ENCODE assay signal across 17 mouse cellular contexts in genomic region chr1:58353238-58353893, GRCm38 (mm10). TPM values are rescaled to one million over a fixed set of nuclear protein-coding genes. Genes with fewer than 3 reads are reported as not detected.
DNase-seq lines count a peak whose midpoint lies in the region; ATAC-seq lines count a peak whose summit lies in the region.
"Had no signal": no experiment of that assay in that cellular context is flagged by ENCODE, and none has a peak within 500 bp of the region (broad histone marks: within the 10 kb centered on the region; RNA-seq: fewer than 3 reads in every experiment).

No protein-coding gene starts in this region.

- ATAC-seq in intestine, embryonic 16.5 days = peak; percentile 94
- ATAC-seq in liver, embryonic 16.5 days (ENCODE audit: low read depth) = peak; percentile 81
- ATAC-seq in granulocyte monocyte progenitor cell, adult 5-6 weeks (replicated peaks; ENCODE audit: poor library complexity, severe bottlenecking) = no peak
- no peak for ATAC-seq in cerebellum, adult (ENCODE audit: insufficient number of reproducible peaks, low FRiP score, low TSS enrichment)
- ATAC-seq: CD4-positive, CD25-positive, alpha-beta regulatory T cell, adult 4 months; hindbrain, postnatal 0 days had no signal

- no peaks in the 10 kb centered on the region for H3K27me3 ChIP-seq in intestine, embryonic 16.5 days (replicated peaks; ENCODE audit: control insufficient read depth, insufficient read depth, low read length)
- no peaks in the 10 kb centered on the region for H3K27me3 ChIP-seq in liver, embryonic 16.5 days (ENCODE audit: control insufficient read depth, insufficient read depth, low read depth, low read length)
- H3K27me3 ChIP-seq: forebrain, embryonic 12.5 days; midbrain, embryonic 12.5 days; neural tube, embryonic 12.5 days had no signal

- H3K27ac ChIP-seq in intestine, embryonic 16.5 days (ENCODE audit: low read length) = peak overlapping the region; percentile 71
- H3K27ac ChIP-seq in liver, embryonic 16.5 days (ENCODE audit: low read length) = peak overlapping the region; percentile 31
- H3K27ac ChIP-seq: forebrain, embryonic 12.5 days; hindbrain, postnatal 0 days; midbrain, embryonic 12.5 days; neural tube, embryonic 12.5 days had no signal

- H3K4me1 ChIP-seq in intestine, embryonic 16.5 days (ENCODE audit: control insufficient read depth, insufficient read depth, low read length) = 0 out of 2 replicates have a peak, but pooled peaks cover 3% of the 10 kb centered on the region
- H3K4me1 ChIP-seq in liver, embryonic 16.5 days (ENCODE audit: control insufficient read depth, low read depth, low read length) = no peaks in the 10 kb centered on the region
- H3K4me1 ChIP-seq: forebrain, embryonic 12.5 days; midbrain, embryonic 12.5 days; neural tube, embryonic 12.5 days had no signal

- no peak overlapping the region for H3K4me3 ChIP-seq in intestine, embryonic 16.5 days (ENCODE audit: low read length)
- no peak overlapping the region for H3K4me3 ChIP-seq in liver, embryonic 16.5 days (ENCODE audit: low read depth, low read length)
- H3K4me3 ChIP-seq: forebrain, embryonic 12.5 days; midbrain, embryonic 12.5 days; neural tube, embryonic 12.5 days had no signal

- WGBS in intestine, embryonic 16.5 days = 22% methylated on average over 4 of the region's 4 CpGs
- WGBS in liver, embryonic 16.5 days (ENCODE audit: insufficient replicate concordance) = 38% methylated on average over 4 of the region's 4 CpGs

- H3K4me2 ChIP-seq in intestine, embryonic 16.5 days (ENCODE audit: low read depth, low read length) = no peak overlapping the region
- H3K4me2 ChIP-seq in liver, embryonic 16.5 days (ENCODE audit: low read depth, low read length) = no peak overlapping the region
- H3K4me2 ChIP-seq: forebrain, embryonic 12.5 days; midbrain, embryonic 12.5 days; neural tube, embryonic 12.5 days had no signal

- no peaks in the 10 kb centered on the region for H3K9me3 ChIP-seq in intestine, embryonic 16.5 days (ENCODE audit: control insufficient read depth, low read length)
- H3K9me3 ChIP-seq in liver, embryonic 16.5 days (replicated peaks; ENCODE audit: control insufficient read depth, low read length) = no peaks in the 10 kb centered on the region
- H3K9me3 ChIP-seq: forebrain, embryonic 12.5 days; midbrain, embryonic 12.5 days; neural tube, embryonic 12.5 days had no signal

- H3K36me3 ChIP-seq in intestine, embryonic 16.5 days (ENCODE audit: control insufficient read depth, insufficient read depth, low read length) = no peaks in the 10 kb centered on the region
- H3K36me3 ChIP-seq in liver, embryonic 16.5 days (ENCODE audit: control insufficient read depth, insufficient read depth) = no peaks in the 10 kb centered on the region
- H3K36me3 ChIP-seq: forebrain, embryonic 12.5 days; midbrain, embryonic 12.5 days; neural tube, embryonic 12.5 days had no signal

- H3K9ac ChIP-seq in intestine, embryonic 16.5 days (ENCODE audit: low read depth, low read length) = no peak overlapping the region; the same call in 1 of the 2 replicates
- no peak overlapping the region for H3K9ac ChIP-seq in liver, embryonic 16.5 days (ENCODE audit: low read depth, low read length)
- H3K9ac ChIP-seq: forebrain, embryonic 12.5 days; midbrain, embryonic 12.5 days; neural tube, embryonic 12.5 days had no signal

- DNase-seq in MN1 (ENCODE audit: low spot score) = peak; percentile 16
- peak; percentile 81 for DNase-seq in kidney, postnatal 14 days
- DNase-seq in embryo, embryonic 10 days (ENCODE audit: low spot score) = no peak
- DNase-seq in gastrocnemius, adult 18-20 months (ENCODE audit: low spot score) = no peak
- DNase-seq: cerebellum, adult 2 months; gastrocnemius, postnatal 25 days; retina, postnatal 1 day; thymus, postnatal 14 days had no signal

RNA-seq across cellular contexts. Expression of gene Bzw1, which starts 39.3 kb away (rescaled TPM):
- 261 and 276 TPM in 2 replicates for polyA plus RNA-seq in intestine, embryonic 16.5 days (2015; fragmentation: Nextera tagmentation; extraction: Ambion mirVana)
- 111 and 117 TPM in 2 replicates for polyA plus RNA-seq in liver, embryonic 16.5 days (2015; fragmentation: Nextera tagmentation; extraction: Ambion mirVana)
- 149 and 150 TPM in 2 replicates for total RNA-seq in granulocyte monocyte progenitor cell, adult 5-6 weeks (2014; fragmentation: Nextera tagmentation)
- total RNA-seq in granulocyte monocyte progenitor cell, adult 5-6 weeks (2017) = 190 and 212 TPM in 2 replicates
- total RNA-seq in gastrocnemius, adult 18-20 months (2021) = 10 to 100 TPM; 39.7 to 42.1 TPM

Comparison
In these comparisons a context has a peak if more than half of its experiments do, and no peak if none do; other contexts are left out.
1. DNase-seq: peak in MN1 (single experiment) and kidney, postnatal 14 days (single experiment); none in embryo, embryonic 10 days (single experiment) and gastrocnemius, adult 18-20 months (single experiment).
2. ATAC-seq: peak in intestine, embryonic 16.5 days (single experiment) and liver, embryonic 16.5 days (single experiment); none in granulocyte monocyte progenitor cell, adult 5-6 weeks (single experiment) and cerebellum, adult (single experiment).